Mouse (Mus musculus) heart, embryonic 13.5 days (tissue): ENCODE measurements around the gene Serinc4. TPM values are rescaled to one million over a fixed set of nuclear protein-coding genes. Genes with fewer than 3 reads are reported as not detected.

Experiments used
- ATAC-seq: fragments of 200-750 bp; cut with Nextera tagmentation; 2 replicates; pipeline ENCODE4 v1.8.0; 2017; ENCODE audit warnings: moderate TSS enrichment; ENCODE audit not compliant: insufficient number of reproducible peaks, low FRiP score, low TSS enrichment; ENCODE audit errors: extremely low read depth
- H3K27ac ChIP-seq: fragments of 300-500 bp; sonication (generic); replicated peaks from 2 replicates; pipeline ENCODE4 v1.5.1; 2015; ENCODE audit warnings: moderate library complexity, mild to moderate bottlenecking, inconsistent platforms
- H3K27me3 ChIP-seq: fragments of 300-500 bp; sonication (generic); replicated peaks from 2 replicates; pipeline ENCODE4 v1.6.1; 2015; ENCODE audit warnings: mild to moderate bottlenecking, inconsistent platforms
- H3K36me3 ChIP-seq: fragments of 300-500 bp; sonication (generic); 2 replicates; pipeline ENCODE4 v1.6.1; 2015; ENCODE audit warnings: mild to moderate bottlenecking, inconsistent platforms
- H3K4me1 ChIP-seq: fragments of 300-500 bp; sonication (generic); 2 replicates; pipeline ENCODE4 v1.6.1; 2015; ENCODE audit warnings: inconsistent platforms
- H3K4me2 ChIP-seq: fragments of 300-500 bp; sonication (generic); 2 replicates; pipeline ENCODE4 v1.6.1; 2015; ENCODE audit warnings: inconsistent platforms, mild to moderate bottlenecking, moderate library complexity
- H3K4me3 ChIP-seq: fragments of 300-500 bp; sonication (generic); 2 replicates; pipeline ENCODE4 v1.5.1; 2015; ENCODE audit warnings: moderate library complexity, mild to moderate bottlenecking, inconsistent platforms
- H3K9ac ChIP-seq: fragments of 300-500 bp; sonication (generic); 2 replicates; pipeline ENCODE4 v1.6.1; 2015; ENCODE audit warnings: inconsistent platforms, mild to moderate bottlenecking, moderate library complexity
- H3K9me3 ChIP-seq: fragments of 300-500 bp; sonication (generic); 2 replicates; pipeline ENCODE4 v1.6.1; 2016; ENCODE audit warnings: inconsistent platforms
- WGBS: fragments of 180-500 bp; shearing (Covaris S2); methylation state at CpG from one replicate; pipeline ENCODE4 v1.1.7; 2015; ENCODE audit warnings: mixed read lengths; 5-methylcytosine and 5-hydroxymethylcytosine counted together
- polyA plus RNA-seq: library from polyadenylated mRNA; unstranded; fragments of >200 nt; fragmentation: Nextera tagmentation; extraction: Ambion mirVana; gene quantifications from 2 replicates; pipeline ENCODE4 v1.2.1, GENCODE M21; 2015

Gene Serinc4
- polyA plus RNA-seq, 1 experiment from 2014 or later: 0.07 TPM

GRCm38 (mm10) chr2:121447006-121447405 is 9.6 kb downstream of the Serinc4 start:
- Histone ChIP-seq H3K27ac (no peak overlapping the region), H3K9me3 (no peaks in the 10 kb centered on the region)

DNA sequence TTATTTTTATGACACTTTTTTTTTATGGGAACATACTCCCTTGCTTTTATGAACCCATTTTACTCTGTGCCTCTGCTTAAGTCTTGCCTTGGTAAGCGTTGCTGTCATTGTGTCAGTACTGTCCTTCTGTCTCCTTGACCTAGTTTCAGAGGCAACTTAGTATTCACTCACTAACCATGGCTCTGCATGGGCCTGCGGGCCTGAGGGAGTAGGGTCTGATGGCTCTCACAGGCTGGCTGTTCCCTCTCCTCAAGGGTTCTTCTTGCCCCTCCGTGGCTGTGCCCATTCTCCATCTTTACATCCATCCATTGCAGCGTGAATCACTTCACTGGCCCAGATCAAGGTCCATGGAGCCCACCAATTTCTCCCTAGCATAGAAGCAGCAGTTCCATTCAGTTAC is 10.1 kb downstream of the Serinc4 start:
- Histone ChIP-seq H3K27me3 (peaks cover 7% of the 10 kb centered on the region), H3K4me3 (no peak overlapping the region), H3K4me2 (no peak overlapping the region), H3K9ac (no peak overlapping the region), H3K27ac (no peak overlapping the region), H3K4me1 (peaks cover 36% of the 10 kb centered on the region), H3K36me3 (peaks cover 10% of the 10 kb centered on the region), H3K9me3 (no peaks in the 10 kb centered on the region)
- WGBS: 75% methylated on average over 4 of the region's 4 CpGs
- ATAC-seq: no peak

More at GRCm38 (mm10) chr2:121447006-121447405, 9.6 kb downstream of the Serinc4 start:
- Histone ChIP-seq H3K4me2 (no peak overlapping the region), H3K4me3 (no peak overlapping the region), H3K4me1 (peaks cover 34% of the 10 kb centered on the region), H3K9ac (no peak overlapping the region), H3K27me3 (0 out of 2 replicates have a peak, but pooled peaks cover 4% of the 10 kb centered on the region), H3K36me3 (peaks cover 12% of the 10 kb centered on the region)
- WGBS: 72% methylated on average over 3 of the region's 3 CpGs
- no peak for ATAC-seq

GRCm38 (mm10) chr2:121445117-121445516 is 11.5 kb downstream of the Serinc4 start:
- WGBS: 73% methylated on average over 3 of the region's 3 CpGs
- peaks cover 16% of the 10 kb centered on the region for H3K27me3 ChIP-seq
- H3K27ac ChIP-seq: no peak overlapping the region
- ATAC-seq: no peak
- no peak overlapping the region for H3K9ac ChIP-seq
- no peaks in the 10 kb centered on the region for H3K9me3 ChIP-seq
- H3K4me1 ChIP-seq: peaks cover 25% of the 10 kb centered on the region
- no peaks in the 10 kb centered on the region for H3K36me3 ChIP-seq
- H3K4me3 ChIP-seq: no peak overlapping the region
- no peak overlapping the region for H3K4me2 ChIP-seq

DNA sequence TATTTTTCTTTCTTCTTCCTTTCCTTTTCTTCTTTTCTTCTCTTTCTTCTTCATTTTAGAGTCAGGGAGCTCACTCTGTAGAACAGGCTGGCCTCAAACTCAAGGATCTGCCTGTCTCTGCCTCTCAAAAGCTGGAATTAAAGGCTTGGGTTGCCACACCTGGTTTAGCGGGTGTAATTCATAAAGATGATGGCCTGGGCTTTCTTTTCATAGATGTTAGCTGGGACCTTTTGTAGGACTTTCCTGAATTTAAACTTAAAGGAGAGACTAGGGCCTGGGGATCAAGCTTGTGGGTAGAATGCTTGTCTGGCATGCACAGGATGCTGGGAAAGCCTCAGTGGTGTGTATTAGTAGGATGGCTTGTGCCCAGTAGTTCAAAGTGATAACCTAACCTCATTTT is 12.4 kb downstream of the Serinc4 start, which contains the start of gene Ell3:
Ell3 (minus strand) TSS at position 101 of the 400 bp plus-strand sequence.
- peaks cover 6% of the 10 kb centered on the region for H3K36me3 ChIP-seq
- peak within 1 kb of the TSS; percentile 99 for H3K4me2 ChIP-seq
- no peaks in the 10 kb centered on the region for H3K9me3 ChIP-seq
- ATAC-seq: no peak
- no peak within 1 kb of the TSS for H3K27ac ChIP-seq
- 78% methylated on average over 1 of the region's 1 CpGs for WGBS
- H3K27me3 ChIP-seq: peaks cover 16% of the 10 kb centered on the region
- peak within 1 kb of the TSS; percentile 77; the same call in 1 of the 2 replicates for H3K9ac ChIP-seq
- peaks cover 25% of the 10 kb centered on the region for H3K4me1 ChIP-seq
- peak within 1 kb of the TSS; percentile 63 for H3K4me3 ChIP-seq

DNA sequence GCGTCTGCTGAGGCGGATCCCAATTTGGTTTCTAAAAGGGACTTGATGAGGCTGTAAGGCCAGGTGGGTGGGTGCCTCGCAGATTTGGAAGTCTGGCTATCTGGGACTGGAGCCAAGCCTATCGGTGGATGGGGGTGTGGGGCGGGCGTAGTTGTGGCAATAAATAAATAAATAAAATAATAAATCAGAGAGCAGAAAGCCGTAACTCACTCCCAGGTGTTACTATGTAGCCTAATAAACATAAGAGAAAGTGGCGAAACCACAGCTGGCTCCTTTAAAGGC is 13.6 kb downstream of the Serinc4 start:
- Histone ChIP-seq H3K4me2 (peak overlapping the region; percentile 99), H3K9me3 (no peaks in the 10 kb centered on the region), H3K4me3 (peak overlapping the region; percentile 63), H3K4me1 (peaks cover 23% of the 10 kb centered on the region), H3K27me3 (peaks cover 16% of the 10 kb centered on the region), H3K27ac (no peak overlapping the region), H3K36me3 (peaks cover 18% of the 10 kb centered on the region), H3K9ac (peak overlapping the region; percentile 77)
- ATAC-seq: no peak
- WGBS: 23% methylated on average over 8 of the region's 8 CpGs

DNA sequence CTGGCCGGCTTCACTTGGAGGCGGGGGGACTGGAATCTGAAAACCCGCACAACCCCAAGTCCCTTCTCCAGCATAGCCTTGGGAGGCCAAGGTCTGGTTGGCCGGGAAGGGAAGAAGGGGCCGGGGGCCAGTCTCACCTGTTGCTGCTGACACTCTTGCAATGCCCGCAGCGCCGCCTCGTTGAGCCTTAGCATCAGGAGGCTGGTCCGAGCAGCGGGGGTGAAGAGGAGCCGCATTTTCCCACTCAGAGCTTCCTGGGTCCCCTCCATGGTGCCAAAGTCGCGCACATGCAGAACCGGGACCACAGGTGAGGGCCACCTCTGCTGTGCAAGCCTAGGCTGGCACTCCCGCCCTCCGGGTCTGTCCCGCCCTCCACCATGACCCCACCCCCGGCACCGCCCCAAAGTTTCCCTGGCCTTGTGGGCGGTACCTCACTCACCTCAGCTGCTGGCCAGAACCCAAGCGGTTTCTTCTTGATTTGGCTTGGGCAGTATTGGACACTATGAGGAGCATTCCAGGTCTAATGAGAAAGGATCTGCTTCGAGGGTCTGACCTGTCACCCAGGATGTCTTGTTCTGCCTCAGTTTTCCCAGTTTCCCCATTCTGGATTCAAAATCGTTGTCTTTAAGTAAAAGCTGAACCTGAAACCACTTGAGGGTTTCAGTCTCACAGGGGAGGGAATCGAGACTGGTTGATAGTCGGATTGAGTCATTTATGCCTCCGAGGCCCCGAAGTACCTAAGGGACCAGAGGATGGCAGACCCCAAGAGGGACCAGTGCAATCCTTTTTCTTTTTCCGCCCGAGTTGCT is 14.1 kb downstream of the Serinc4 start:
- H3K4me2 ChIP-seq: peak overlapping the region; percentile 99
- H3K4me1 ChIP-seq: peaks cover 18% of the 10 kb centered on the region
- H3K9ac ChIP-seq: peak overlapping the region; percentile 77
- H3K36me3 ChIP-seq: peaks cover 24% of the 10 kb centered on the region
- peak overlapping the region; percentile 63 for H3K4me3 ChIP-seq
- H3K27ac ChIP-seq: no peak overlapping the region
- 1% methylated on average over 30 of the region's 30 CpGs for WGBS
- H3K27me3 ChIP-seq: peaks cover 16% of the 10 kb centered on the region
- H3K9me3 ChIP-seq: no peaks in the 10 kb centered on the region
- peak; percentile 89 for ATAC-seq

DNA sequence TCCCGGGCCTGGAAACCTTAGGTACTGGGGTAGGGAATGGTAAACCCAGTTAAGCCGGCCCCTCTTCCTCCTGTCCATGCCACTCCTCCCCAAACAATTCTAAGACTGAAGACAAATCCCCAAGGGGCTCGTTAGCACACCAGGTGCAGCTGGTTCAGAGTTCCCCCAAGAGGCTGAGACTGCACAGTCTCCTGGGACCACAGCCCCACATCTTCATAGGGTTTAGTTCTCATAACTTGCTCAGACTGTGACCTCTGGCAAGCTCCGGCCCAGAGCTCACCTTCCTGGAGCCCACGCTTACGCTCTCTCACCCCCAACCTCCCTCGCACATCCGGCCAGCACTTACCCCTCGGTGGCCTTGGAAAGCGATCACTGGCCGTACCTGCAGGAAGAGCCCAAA is 14.8 kb downstream of the Serinc4 start:
- ATAC-seq: no peak; the same call in 1 of the 2 replicates
- peak overlapping the region; percentile 77 for H3K9ac ChIP-seq

DNA sequence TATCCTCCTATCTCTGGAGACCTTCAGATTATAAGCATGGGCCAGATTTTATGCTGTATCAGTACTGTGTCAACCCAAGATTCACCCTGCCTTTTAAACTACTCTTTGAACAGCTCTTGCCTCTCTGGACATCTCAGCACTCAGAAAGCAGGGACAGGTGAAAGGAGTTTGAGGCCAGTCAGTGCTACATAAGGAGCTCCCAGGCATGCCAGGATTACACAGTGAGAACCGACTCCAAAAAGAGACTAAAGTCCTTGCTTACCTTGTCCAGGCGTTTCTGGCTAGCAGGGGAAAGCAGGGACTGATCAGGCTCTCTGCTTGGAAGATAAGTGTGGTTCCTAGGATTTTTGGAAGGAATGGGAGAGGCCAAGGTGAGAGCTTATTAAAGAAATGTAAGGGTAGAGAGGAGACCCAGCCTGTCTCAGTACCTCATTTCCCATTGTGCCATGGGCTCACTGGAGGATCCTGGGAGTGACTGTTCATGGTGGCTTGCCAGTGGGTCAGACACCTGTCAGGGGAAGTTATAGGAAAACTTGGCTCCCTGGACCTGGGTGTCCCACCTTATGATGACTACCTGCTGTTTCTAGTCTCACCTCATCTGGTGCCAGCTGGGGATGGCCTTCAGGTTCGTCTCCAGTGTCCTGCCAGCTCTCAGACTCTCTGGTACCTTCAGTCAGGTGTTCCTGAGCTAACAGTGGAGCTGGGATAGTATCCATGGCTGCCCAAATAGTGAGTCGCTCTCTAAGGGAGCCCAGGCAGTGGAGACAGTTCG is 15.6 kb downstream of the Serinc4 start:
- Histone ChIP-seq H3K27me3 (peaks cover 16% of the 10 kb centered on the region), H3K9me3 (no peaks in the 10 kb centered on the region), H3K36me3 (peaks cover 37% of the 10 kb centered on the region), H3K4me2 (no peak overlapping the region), H3K9ac (no peak overlapping the region), H3K4me1 (peaks cover 17% of the 10 kb centered on the region), H3K27ac (no peak overlapping the region), H3K4me3 (no peak overlapping the region)
- ATAC-seq: no peak
- WGBS: 54% methylated on average over 5 of the region's 5 CpGs

More for the DNA sequence above, 14.8 kb downstream of the Serinc4 start:
- H3K27ac ChIP-seq: no peak overlapping the region
- no peaks in the 10 kb centered on the region for H3K9me3 ChIP-seq
- peak overlapping the region; percentile 99 for H3K4me2 ChIP-seq
- H3K4me3 ChIP-seq: peak overlapping the region; percentile 63
- WGBS: 9% methylated on average over 11 of the region's 11 CpGs
- H3K4me1 ChIP-seq: peaks cover 17% of the 10 kb centered on the region
- H3K27me3 ChIP-seq: peaks cover 16% of the 10 kb centered on the region
- H3K36me3 ChIP-seq: peaks cover 30% of the 10 kb centered on the region

DNA sequence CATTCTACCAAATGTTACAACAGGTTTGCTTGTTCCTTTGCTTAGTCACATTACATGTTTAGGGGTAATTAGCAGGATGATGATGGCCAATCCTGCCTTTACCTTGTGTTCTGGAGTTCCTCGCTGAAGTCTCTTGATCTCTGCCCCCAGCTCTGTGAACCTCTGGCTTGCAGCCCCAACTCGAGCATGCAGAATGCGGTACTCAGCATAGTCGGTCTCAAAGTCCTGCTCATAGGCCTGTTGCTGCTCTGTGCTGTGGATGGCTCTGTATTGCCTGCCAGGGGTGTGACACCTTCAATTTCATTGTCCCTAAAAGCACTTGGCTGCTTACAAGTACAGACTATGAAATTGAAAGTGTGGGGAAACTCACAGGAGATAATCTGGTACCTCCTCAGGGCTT is 16.8 kb downstream of the Serinc4 start:
- no peak for ATAC-seq
- H3K9me3 ChIP-seq: no peaks in the 10 kb centered on the region
- H3K27me3 ChIP-seq: peaks cover 16% of the 10 kb centered on the region
- H3K9ac ChIP-seq: no peak overlapping the region
- H3K4me1 ChIP-seq: peaks cover 17% of the 10 kb centered on the region
- 66% methylated on average over 4 of the region's 4 CpGs for WGBS
- no peak overlapping the region for H3K4me2 ChIP-seq
- no peak overlapping the region for H3K4me3 ChIP-seq
- H3K27ac ChIP-seq: no peak overlapping the region
- peaks cover 50% of the 10 kb centered on the region for H3K36me3 ChIP-seq

DNA sequence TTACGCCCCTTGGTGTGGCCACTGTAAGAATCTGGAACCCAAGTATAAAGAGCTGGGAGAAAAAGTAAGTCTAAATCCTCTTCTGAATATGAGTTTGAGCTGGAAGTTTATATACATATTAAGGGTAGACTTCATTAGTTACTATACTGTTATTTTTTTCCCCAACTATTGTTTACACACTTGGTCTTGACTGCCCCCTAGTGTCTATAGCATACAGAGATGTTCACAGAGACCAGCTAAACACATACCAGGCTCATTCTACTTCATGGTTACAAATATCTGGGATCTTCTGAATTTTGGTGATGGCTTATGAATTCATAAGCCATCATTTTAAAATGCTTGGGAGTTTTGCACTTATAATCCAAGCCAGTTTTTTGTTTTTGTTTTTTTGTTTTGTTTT is 21.7 kb downstream of the Serinc4 start:
- no peak overlapping the region for H3K4me2 ChIP-seq
- WGBS: 94% methylated on average over 1 of the region's 1 CpGs
- H3K36me3 ChIP-seq: peaks cover 99% of the 10 kb centered on the region
- H3K4me3 ChIP-seq: no peak overlapping the region
- H3K9ac ChIP-seq: no peak overlapping the region
- H3K27me3 ChIP-seq: no peaks in the 10 kb centered on the region
- ATAC-seq: no peak
- no peaks in the 10 kb centered on the region for H3K4me1 ChIP-seq
- H3K9me3 ChIP-seq: no peaks in the 10 kb centered on the region
- no peak overlapping the region for H3K27ac ChIP-seq

- Histone ChIP-seq H3K9ac (no peak overlapping the region), H3K36me3 (peaks cover 99% of the 10 kb centered on the region), H3K27me3 (no peaks in the 10 kb centered on the region), H3K27ac (no peak overlapping the region), H3K9me3 (no peaks in the 10 kb centered on the region), H3K4me1 (no peaks in the 10 kb centered on the region), H3K4me2 (no peak overlapping the region), H3K4me3 (no peak overlapping the region)
- 88% methylated on average over 2 of the region's 2 CpGs for whole genome bisulfite sequencing
- no peak for ATAC-seq
Measured at GRCm38 (mm10) chr2:121425890-121426289, 30.7 kb downstream of the Serinc4 start.
